Mouse (Mus musculus): ENCODE results near the gene Gm21258. TPM values are rescaled to one million over a fixed set of nuclear protein-coding genes. Genes with fewer than 3 reads are reported as not detected.
"Not testable (repeated sequence)": the region's sequence is repeated elsewhere in the genome, so short reads cannot be mapped to it uniquely, and the experiment has no call there.

Gene Gm21258
- not detected in 2 replicates for polyA plus RNA-seq (2012; rRNA removed)

- not testable (repeated sequence) for DNase-seq (ENCODE audit: low read depth)
Measured at GRCm38 (mm10) chrY:52779740-52780139, at the start of gene Gm21258. Gene Gm21258 (plus strand): TSS chrY:52780040.
